Mouse (Mus musculus) midbrain, embryonic 15.5 days (tissue): ENCODE measurements around the gene Syt1. TPM values are rescaled to one million over a fixed set of nuclear protein-coding genes. Genes with fewer than 3 reads are reported as not detected.
A peak's percentile ranks its signal among the peaks of the same experiment; 100 is the strongest.

ENCODE experiments used
- ATAC-seq: fragments of 200-750 bp; cut with Nextera tagmentation; replicated peaks from 2 replicates; pipeline ENCODE4 v1.8.0; 2017; ENCODE audit warnings: moderate TSS enrichment
- H3K27ac ChIP-seq: fragments of 300-500 bp; sonication (generic); 2 replicates; pipeline ENCODE4 v1.5.1; 2015; ENCODE audit warnings: mild to moderate bottlenecking, inconsistent platforms
- H3K27me3 ChIP-seq: fragments of 300-500 bp; sonication (generic); replicated peaks from 2 replicates; pipeline ENCODE4 v1.6.1; 2015; ENCODE audit warnings: inconsistent platforms
- H3K36me3 ChIP-seq: fragments of 300-500 bp; sonication (generic); replicated peaks from 2 replicates; pipeline ENCODE4 v1.6.1; 2015; ENCODE audit warnings: inconsistent platforms
- H3K4me1 ChIP-seq: fragments of 300-500 bp; sonication (generic); 2 replicates; pipeline ENCODE4 v1.6.1; 2015; ENCODE audit warnings: inconsistent platforms
- H3K4me2 ChIP-seq: fragments of 300-500 bp; sonication (generic); 2 replicates; pipeline ENCODE4 v1.6.1; 2015; ENCODE audit warnings: inconsistent platforms, mild to moderate bottlenecking, moderate library complexity
- H3K4me3 ChIP-seq: fragments of 300-500 bp; sonication (generic); 2 replicates; pipeline ENCODE4 v1.5.1; 2015; ENCODE audit warnings: mild to moderate bottlenecking, inconsistent platforms
- H3K9ac ChIP-seq: fragments of 300-500 bp; sonication (generic); 2 replicates; pipeline ENCODE4 v1.6.1; 2015; ENCODE audit warnings: mild to moderate bottlenecking, inconsistent platforms
- H3K9me3 ChIP-seq: fragments of 300-500 bp; sonication (generic); 2 replicates; pipeline ENCODE4 v1.6.1; 2016; ENCODE audit warnings: inconsistent platforms
- WGBS: fragments of 180-500 bp; shearing (Covaris S2); methylation state at CpG from one replicate; pipeline ENCODE4 v1.1.7; 2015; ENCODE audit warnings: mixed read lengths; 5-methylcytosine and 5-hydroxymethylcytosine counted together
- polyA plus RNA-seq: library from polyadenylated mRNA; unstranded; fragments of >200 nt; fragmentation: Nextera tagmentation; extraction: Ambion mirVana; gene quantifications from 2 replicates; pipeline ENCODE4 v1.2.1, GENCODE M21; 2015

Syt1 gene
- polyA plus RNA-seq, 1 experiment from 2014 or later, result 121 TPM

DNA sequence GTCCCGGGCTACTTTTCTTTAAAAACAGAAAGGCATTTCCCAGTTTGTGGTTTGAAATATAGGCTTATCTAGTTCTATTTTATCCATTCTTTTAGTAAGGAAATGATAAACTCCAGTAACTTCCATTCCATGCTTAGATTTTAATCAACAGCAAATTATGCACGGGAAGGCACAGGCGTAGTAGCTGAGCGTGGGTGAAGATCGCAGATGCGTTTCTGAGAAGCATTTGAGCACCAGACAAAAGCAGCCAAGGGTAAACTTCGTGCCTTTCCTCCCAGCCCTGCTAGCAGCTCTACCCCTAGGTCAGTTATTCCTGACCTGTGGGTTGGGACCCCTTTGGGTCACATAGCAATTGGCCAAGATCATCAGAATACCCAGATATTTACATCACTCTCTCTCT, 482.4 kb downstream of the Syt1 start:
- Histone ChIP-seq H3K27ac (no peak overlapping the region), H3K9ac (no peak overlapping the region), H3K4me3 (no peak overlapping the region), H3K4me1 (peaks cover 9% of the 10 kb centered on the region), H3K27me3 (no peaks in the 10 kb centered on the region), H3K4me2 (no peak overlapping the region), H3K9me3 (no peaks in the 10 kb centered on the region), H3K36me3 (no peaks in the 10 kb centered on the region)
- no peak for ATAC-seq
- WGBS, result 82% methylated on average over 7 of the region's 7 CpGs

DNA sequence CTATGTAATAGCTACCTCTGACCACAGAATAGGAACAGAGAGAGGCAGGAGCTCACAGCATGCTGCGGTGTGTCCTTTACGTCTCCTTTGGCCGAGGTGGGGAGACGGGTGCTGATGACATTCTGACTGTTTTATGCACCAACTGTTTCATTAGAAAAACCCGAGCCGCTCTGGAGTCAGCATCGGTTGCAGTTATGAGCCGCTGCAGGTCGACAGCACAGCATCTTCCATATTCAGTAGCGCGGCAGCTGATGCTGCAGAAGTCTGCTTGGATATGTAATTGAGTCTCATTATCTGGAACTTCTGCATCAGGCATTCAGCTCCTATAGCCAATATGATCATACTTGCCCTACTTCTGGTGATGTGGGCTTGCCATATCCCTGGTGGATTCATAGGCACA, 485.3 kb downstream of the Syt1 start:
- no peaks in the 10 kb centered on the region for H3K27me3 ChIP-seq
- H3K27ac ChIP-seq, result 0 out of 2 replicates have a peak overlapping the region, but pooled peaks have one; percentile 3
- 74% methylated on average over 11 of the region's 11 CpGs for WGBS
- no peak overlapping the region for H3K4me3 ChIP-seq
- H3K9ac ChIP-seq, result no peak overlapping the region
- H3K36me3 ChIP-seq, result no peaks in the 10 kb centered on the region
- H3K9me3 ChIP-seq, result no peaks in the 10 kb centered on the region
- no peak overlapping the region for H3K4me2 ChIP-seq
- peak; percentile 40; the same call in 1 of the 2 replicates for ATAC-seq
- H3K4me1 ChIP-seq, result peaks cover 7% of the 10 kb centered on the region

DNA sequence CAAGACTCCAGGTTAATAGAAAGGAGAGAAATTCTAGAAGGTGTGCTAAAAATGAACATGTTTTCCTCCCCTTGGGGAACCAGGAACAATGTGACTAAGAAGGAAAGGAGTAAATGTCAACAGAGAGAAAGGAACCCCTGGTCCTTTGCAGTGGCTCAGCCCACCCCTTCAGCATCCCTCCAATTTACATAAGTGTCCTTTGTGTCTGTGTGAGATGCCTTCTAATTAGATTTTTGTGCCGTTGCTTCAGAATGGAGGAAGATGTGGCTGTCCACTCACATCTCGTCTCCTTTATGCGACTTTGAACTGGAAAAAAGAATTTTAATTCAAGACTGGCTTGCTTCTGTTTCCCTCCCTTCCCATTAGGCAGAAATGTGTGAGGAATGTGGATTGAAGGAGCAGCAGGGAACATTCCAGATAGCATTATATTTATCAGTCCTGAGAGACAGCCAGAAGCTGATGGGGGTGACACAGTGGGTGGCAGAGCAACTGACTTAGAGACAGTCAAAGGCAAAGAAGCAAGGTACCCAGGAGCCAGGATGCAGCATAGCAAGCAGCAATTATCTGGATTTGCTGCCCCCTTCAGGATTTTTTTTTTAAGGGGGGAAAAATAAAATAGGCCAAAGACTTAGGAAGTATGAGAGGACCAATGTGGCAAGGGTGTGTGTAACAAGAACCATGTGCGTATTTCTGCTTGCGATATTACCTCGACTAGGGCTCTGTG, 486.3 kb downstream of the Syt1 start:
- ATAC-seq, result peak; percentile 85
- H3K9me3 ChIP-seq, result no peaks in the 10 kb centered on the region
- no peak overlapping the region for H3K4me3 ChIP-seq
- no peak overlapping the region for H3K9ac ChIP-seq
- H3K4me2 ChIP-seq, result no peak overlapping the region
- 0 out of 2 replicates have a peak overlapping the region, but pooled peaks have one; percentile 36 for H3K27ac ChIP-seq
- H3K36me3 ChIP-seq, result no peaks in the 10 kb centered on the region
- WGBS, result 38% methylated on average over 6 of the region's 6 CpGs
- H3K27me3 ChIP-seq, result no peaks in the 10 kb centered on the region
- H3K4me1 ChIP-seq, result peaks cover 7% of the 10 kb centered on the region

DNA sequence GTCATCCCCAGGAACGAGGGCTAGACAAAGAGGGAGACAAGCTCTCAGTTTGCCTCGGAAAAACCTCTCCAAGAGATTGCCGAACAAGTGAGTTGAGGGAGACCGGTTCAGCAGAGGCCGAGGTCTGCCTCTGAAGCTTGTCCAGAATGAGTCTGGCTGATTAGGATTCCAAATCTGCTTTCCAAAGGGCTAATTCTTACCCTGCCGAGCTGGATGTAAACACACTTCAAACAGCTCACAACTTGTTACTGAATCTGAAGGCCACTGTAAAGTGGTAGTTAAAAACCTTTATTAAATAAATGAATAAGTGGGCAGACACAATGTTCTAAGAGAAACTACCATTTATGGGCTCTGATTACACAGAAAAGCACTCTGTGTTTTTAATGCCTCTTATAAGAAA, 491.6 kb downstream of the Syt1 start:
- Histone ChIP-seq H3K4me1 (peaks cover 2% of the 10 kb centered on the region; the same call in 1 of the 2 replicates), H3K4me2 (no peak overlapping the region), H3K36me3 (no peaks in the 10 kb centered on the region), H3K9me3 (no peaks in the 10 kb centered on the region), H3K9ac (no peak overlapping the region), H3K27ac (no peak overlapping the region), H3K4me3 (no peak overlapping the region), H3K27me3 (no peaks in the 10 kb centered on the region)
- WGBS, result 38% methylated on average over 6 of the region's 6 CpGs
- no peak for ATAC-seq

DNA sequence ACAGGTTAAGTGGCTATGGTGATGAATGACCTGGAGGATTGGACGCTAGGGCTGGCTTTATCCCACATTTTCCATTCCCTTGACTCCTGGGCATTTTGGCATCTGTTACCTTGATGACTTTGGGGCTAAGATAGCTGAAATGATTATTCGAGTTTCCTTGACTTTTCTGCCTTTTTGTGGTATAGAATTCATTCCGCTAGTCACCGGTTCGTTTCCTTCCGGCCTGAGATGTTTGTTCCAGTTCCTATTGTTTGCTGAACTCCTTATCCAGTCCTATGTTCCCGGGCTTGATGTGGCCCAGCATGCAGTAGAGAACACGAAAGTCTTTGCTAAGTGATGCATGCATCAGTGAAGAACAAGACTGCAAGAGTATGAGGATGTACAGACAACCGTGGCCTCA, 493.7 kb downstream of the Syt1 start:
- Histone ChIP-seq H3K27ac (no peak overlapping the region), H3K9me3 (no peaks in the 10 kb centered on the region), H3K36me3 (no peaks in the 10 kb centered on the region), H3K9ac (no peak overlapping the region), H3K4me2 (no peak overlapping the region), H3K27me3 (no peaks in the 10 kb centered on the region), H3K4me3 (no peak overlapping the region), H3K4me1 (no peaks in the 10 kb centered on the region)
- WGBS, result 62% methylated on average over 9 of the region's 9 CpGs
- ATAC-seq, result no peak

DNA sequence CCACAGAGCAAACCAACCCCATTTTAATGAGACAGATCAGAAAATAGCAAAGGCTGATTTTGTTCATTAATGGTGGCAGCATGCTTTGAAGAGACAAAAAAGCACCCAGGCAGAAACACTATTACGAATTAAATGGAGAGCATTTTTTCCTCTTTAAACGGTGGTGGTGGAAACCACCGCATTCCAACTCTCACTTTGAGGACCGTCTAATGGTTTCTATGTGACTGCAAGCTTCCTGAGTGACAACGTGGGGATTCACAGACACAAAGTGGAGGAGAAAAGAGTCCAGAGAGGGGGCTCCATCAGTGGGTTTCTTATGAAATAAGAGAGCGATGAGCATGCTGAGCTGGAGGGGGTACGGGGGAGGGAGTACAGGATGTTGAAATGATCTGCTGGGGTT, 496.1 kb downstream of the Syt1 start:
- Histone ChIP-seq H3K27ac (no peak overlapping the region), H3K9ac (no peak overlapping the region), H3K9me3 (no peaks in the 10 kb centered on the region), H3K36me3 (no peaks in the 10 kb centered on the region), H3K4me3 (no peak overlapping the region), H3K27me3 (no peaks in the 10 kb centered on the region), H3K4me2 (no peak overlapping the region), H3K4me1 (no peaks in the 10 kb centered on the region)
- ATAC-seq, result no peak
- 64% methylated on average over 7 of the region's 7 CpGs for WGBS

DNA sequence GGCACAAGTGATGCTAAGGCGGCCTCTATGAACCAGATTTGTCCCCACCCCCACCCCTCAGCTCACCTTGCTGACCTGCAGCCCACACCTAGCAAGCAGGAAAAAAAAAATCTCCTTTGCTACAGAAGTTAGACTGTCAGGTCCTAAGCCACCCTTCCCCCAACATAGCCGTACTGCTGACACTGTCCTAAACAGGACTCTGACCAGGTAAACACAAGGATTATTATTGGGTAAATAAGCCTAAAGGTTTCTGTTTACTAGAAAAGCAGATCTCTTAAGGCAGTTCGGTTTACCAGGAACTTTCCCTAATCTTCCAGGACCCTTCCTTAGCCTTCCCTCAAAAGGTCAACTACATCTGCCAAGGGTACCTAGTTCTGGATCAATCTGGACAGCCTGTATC, 501.2 kb downstream of the Syt1 start:
- Histone ChIP-seq H3K36me3 (no peaks in the 10 kb centered on the region), H3K4me1 (peaks cover 4% of the 10 kb centered on the region; the same call in 1 of the 2 replicates), H3K9me3 (no peaks in the 10 kb centered on the region), H3K4me3 (no peak overlapping the region), H3K9ac (no peak overlapping the region), H3K27me3 (no peaks in the 10 kb centered on the region), H3K27ac (no peak overlapping the region), H3K4me2 (no peak overlapping the region)
- WGBS, result 91% methylated on average over 3 of the region's 3 CpGs
- ATAC-seq, result no peak

DNA sequence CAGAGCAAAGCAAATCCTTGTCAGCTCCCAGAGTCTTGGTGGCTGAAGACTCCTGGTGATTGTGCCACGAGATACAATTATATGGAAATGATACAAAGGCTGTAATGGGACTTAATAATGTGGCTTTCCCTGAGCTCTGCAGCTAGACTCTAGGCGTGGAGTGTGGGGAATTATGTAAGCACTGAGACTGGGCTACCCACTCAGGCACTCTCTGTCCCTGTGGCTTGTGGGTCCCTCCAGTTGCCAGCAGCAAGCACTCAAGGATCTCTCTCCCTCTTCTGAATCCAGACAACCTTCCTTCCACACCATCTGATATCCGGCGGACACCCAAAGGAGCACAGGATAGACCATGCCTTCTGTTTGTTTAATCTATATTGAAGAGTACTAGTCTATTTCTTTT, 503.9 kb downstream of the Syt1 start:
- Histone ChIP-seq H3K4me2 (no peak overlapping the region), H3K9me3 (no peaks in the 10 kb centered on the region), H3K27ac (no peak overlapping the region), H3K4me1 (peaks cover 4% of the 10 kb centered on the region; the same call in 1 of the 2 replicates), H3K4me3 (no peak overlapping the region), H3K36me3 (no peaks in the 10 kb centered on the region), H3K9ac (no peak overlapping the region), H3K27me3 (no peaks in the 10 kb centered on the region)
- ATAC-seq, result no peak
- WGBS, result 76% methylated on average over 4 of the region's 4 CpGs

DNA sequence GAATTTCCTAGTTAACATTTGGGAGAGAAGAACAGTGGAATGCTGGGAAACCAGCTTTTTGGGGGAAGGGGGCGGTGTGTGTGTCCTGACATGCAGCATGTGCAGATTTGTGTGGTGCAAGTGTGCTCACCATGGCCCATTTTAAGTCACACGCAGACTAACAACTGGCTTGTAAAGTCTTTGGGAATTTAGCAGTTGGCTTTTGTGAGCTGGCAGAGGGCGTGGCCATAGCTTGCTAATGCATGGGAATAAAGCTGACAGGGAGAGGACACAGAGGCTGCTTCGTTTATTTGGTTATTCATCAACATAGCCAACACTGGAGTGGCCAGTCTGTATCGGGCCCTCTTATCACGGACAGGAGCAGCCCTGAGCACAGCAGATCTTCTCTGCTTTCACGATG, 505.9 kb downstream of the Syt1 start:
- Histone ChIP-seq H3K27ac (no peak overlapping the region), H3K4me1 (peaks cover 4% of the 10 kb centered on the region; the same call in 1 of the 2 replicates), H3K4me3 (no peak overlapping the region), H3K27me3 (no peaks in the 10 kb centered on the region), H3K36me3 (no peaks in the 10 kb centered on the region), H3K9me3 (no peaks in the 10 kb centered on the region), H3K4me2 (no peak overlapping the region), H3K9ac (no peak overlapping the region)
- WGBS, result 70% methylated on average over 7 of the region's 7 CpGs
- no peak for ATAC-seq

DNA sequence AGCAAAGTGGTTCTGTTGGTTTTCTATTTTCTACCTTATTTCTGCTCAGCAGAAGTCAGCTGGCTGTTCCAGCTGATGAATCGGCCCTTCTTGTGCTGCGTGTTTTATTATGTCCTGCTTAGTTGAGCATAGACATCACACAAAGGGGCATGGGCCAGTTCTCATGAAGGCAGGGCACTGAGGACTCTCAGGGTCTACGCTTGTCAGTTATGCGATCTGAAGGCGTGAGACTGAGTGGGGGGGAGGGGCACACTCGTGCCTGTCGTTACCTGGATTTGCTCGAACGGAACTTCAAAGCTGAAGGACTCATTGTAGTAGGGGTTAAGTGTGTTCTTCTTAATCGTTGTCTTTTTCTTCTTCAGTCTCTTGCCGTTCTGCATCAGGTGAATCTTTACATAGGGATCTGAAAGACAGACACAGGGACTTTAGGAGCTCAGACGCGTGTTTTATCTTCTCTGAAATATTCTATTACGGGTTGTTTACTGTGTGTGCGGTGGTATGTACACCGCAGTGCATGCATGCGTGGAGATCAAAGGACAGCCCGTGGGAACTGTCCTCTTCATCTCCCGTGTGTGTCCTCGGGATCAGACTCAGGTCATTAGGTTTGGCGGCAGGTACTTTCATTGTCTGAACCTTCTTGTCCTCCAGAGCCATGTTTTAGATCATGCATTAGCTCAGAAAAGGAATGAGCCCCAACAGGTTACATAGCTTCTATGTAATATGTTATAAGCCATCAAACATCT, 506.5 kb downstream of the Syt1 start:
- no peak overlapping the region for H3K9ac ChIP-seq

DNA sequence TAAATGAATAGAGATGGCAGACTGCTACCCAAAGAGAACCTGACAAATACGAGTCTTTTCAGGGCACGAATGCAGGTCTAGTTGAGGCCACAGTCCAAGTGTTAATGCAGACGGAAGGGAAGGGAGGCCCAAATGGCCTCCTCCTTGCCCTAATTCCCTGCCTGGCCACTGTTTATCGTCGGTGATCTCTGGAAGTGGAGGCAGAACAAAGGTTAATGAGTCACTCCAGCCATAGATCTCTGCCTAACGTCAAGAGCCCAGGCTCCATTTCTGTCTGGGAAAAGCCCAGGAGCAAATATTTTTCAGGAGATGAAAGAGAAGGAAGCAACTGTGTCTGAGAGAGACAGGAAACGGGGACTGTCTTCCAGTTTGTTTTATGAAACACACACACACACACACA, 520.6 kb downstream of the Syt1 start:
- WGBS, result 82% methylated on average over 7 of the region's 7 CpGs
- no peak overlapping the region for H3K4me2 ChIP-seq
- no peak for ATAC-seq
- no peak overlapping the region for H3K27ac ChIP-seq
- H3K4me1 ChIP-seq, result no peaks in the 10 kb centered on the region
- H3K4me3 ChIP-seq, result no peak overlapping the region
- no peaks in the 10 kb centered on the region for H3K9me3 ChIP-seq
- no peaks in the 10 kb centered on the region for H3K27me3 ChIP-seq
- H3K36me3 ChIP-seq, result no peaks in the 10 kb centered on the region
- H3K9ac ChIP-seq, result no peak overlapping the region

More for the DNA sequence above, 506.5 kb downstream of the Syt1 start:
- Histone ChIP-seq H3K36me3 (no peaks in the 10 kb centered on the region), H3K4me3 (no peak overlapping the region), H3K9me3 (no peaks in the 10 kb centered on the region), H3K4me2 (no peak overlapping the region), H3K27me3 (no peaks in the 10 kb centered on the region), H3K27ac (no peak overlapping the region), H3K4me1 (peaks cover 4% of the 10 kb centered on the region; the same call in 1 of the 2 replicates)
- peak; percentile 66; the same call in 1 of the 2 replicates for ATAC-seq
- 57% methylated on average over 21 of the region's 21 CpGs for whole genome bisulfite sequencing

DNA sequence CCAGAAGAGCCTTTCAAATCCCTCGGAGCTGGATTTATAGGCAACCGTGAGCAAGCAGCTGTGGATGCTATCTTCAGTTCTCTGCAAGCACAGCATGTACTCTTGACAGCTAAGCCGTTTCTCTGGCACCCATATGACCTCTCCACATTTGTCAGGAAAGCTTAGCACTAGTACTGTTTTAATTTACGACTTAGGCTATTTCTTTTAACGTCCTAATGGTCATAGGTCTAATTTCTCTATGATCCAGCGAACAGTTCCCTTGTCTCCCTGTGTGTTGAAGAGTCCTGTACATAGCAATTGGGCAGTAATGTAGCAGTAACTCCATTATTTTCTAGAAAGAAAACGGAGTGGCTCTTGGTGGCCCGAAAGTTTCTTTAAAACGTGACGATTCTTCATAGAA, 526.8 kb downstream of the Syt1 start:
- Histone ChIP-seq H3K36me3 (no peaks in the 10 kb centered on the region), H3K27me3 (no peaks in the 10 kb centered on the region), H3K4me1 (no peaks in the 10 kb centered on the region), H3K9me3 (no peaks in the 10 kb centered on the region), H3K27ac (no peak overlapping the region), H3K4me2 (no peak overlapping the region), H3K4me3 (no peak overlapping the region), H3K9ac (no peak overlapping the region)
- 88% methylated on average over 10 of the region's 10 CpGs for WGBS
- ATAC-seq, result no peak
